Mouse (Mus musculus): ENCODE results near the gene Rapgef2. TPM values are rescaled to one million over a fixed set of nuclear protein-coding genes. Genes with fewer than 3 reads are reported as not detected.

Gene Rapgef2
- polyA plus RNA-seq, 1 experiment from 2014 or later: 13.9 TPM

- no peaks in the 10 kb centered on the region for H3K36me3 ChIP-seq (replicated peaks; ENCODE audit: control insufficient read depth, insufficient read depth)
- DNase-seq (ENCODE audit: low spot score): no peak
- H3K9ac ChIP-seq: no peak overlapping the region
- 90% methylated on average over 8 of the region's 8 CpGs for WGBS
- peaks cover 23% of the 10 kb centered on the region for H3K4me1 ChIP-seq (replicated peaks; ENCODE audit: control insufficient read depth, insufficient read depth, low read length)
- no peaks in the 10 kb centered on the region for H3K9me3 ChIP-seq (ENCODE audit: control insufficient read depth, low read length)
- H3K27ac ChIP-seq: no peak overlapping the region; the same call in 1 of the 2 replicates
- ATAC-seq (ENCODE audit: low FRiP score): no peak
- H3K27me3 ChIP-seq (ENCODE audit: control insufficient read depth, insufficient read depth, low read length): no peaks in the 10 kb centered on the region
- no peak overlapping the region for H3K4me2 ChIP-seq (replicated peaks)
- no peak overlapping the region for H3K4me3 ChIP-seq (replicated peaks; ENCODE audit: low read length)
Observed at GRCm38 (mm10) chr3:79269872-79270271, 16.4 kb downstream of the Rapgef2 start.

GRCm38 (mm10) chr3:79266976-79267375 is 19.3 kb downstream of the Rapgef2 start:
- no peak overlapping the region for H3K4me3 ChIP-seq (replicated peaks; ENCODE audit: low read length)
- H3K4me2 ChIP-seq (replicated peaks): no peak overlapping the region
- DNase-seq (ENCODE audit: low spot score) (no peak), ATAC-seq (ENCODE audit: low FRiP score) (no peak)
- H3K9me3 ChIP-seq (ENCODE audit: control insufficient read depth, low read length): no peaks in the 10 kb centered on the region
- 88% methylated on average over 6 of the region's 6 CpGs for WGBS
- H3K27me3 ChIP-seq (ENCODE audit: control insufficient read depth, insufficient read depth, low read length): no peaks in the 10 kb centered on the region
- H3K36me3 ChIP-seq (replicated peaks; ENCODE audit: control insufficient read depth, insufficient read depth): no peaks in the 10 kb centered on the region
- H3K27ac ChIP-seq: no peak overlapping the region
- H3K9ac ChIP-seq: no peak overlapping the region
- H3K4me1 ChIP-seq (replicated peaks; ENCODE audit: control insufficient read depth, insufficient read depth, low read length): peaks cover 14% of the 10 kb centered on the region

GRCm38 (mm10) chr3:79261816-79262316 is 24.5 kb downstream of the Rapgef2 start:
- Histone ChIP-seq H3K4me3 (replicated peaks; ENCODE audit: low read length) (no peak overlapping the region), H3K9ac (no peak overlapping the region), H3K4me1 (replicated peaks; ENCODE audit: control insufficient read depth, insufficient read depth, low read length) (no peaks in the 10 kb centered on the region), H3K9me3 (ENCODE audit: control insufficient read depth, low read length) (no peaks in the 10 kb centered on the region), H3K27ac (no peak overlapping the region), H3K4me2 (replicated peaks) (no peak overlapping the region), H3K36me3 (replicated peaks; ENCODE audit: control insufficient read depth, insufficient read depth) (no peaks in the 10 kb centered on the region), H3K27me3 (ENCODE audit: control insufficient read depth, insufficient read depth, low read length) (no peaks in the 10 kb centered on the region)
- WGBS: 81% methylated on average over 6 of the region's 6 CpGs
- DNase-seq (ENCODE audit: low spot score) (no peak), ATAC-seq (ENCODE audit: low FRiP score) (no peak)

GRCm38 (mm10) chr3:79254023-79254422 is 32.3 kb downstream of the Rapgef2 start:
- H3K4me1 ChIP-seq (replicated peaks; ENCODE audit: control insufficient read depth, insufficient read depth, low read length): no peaks in the 10 kb centered on the region
- ATAC-seq (ENCODE audit: low FRiP score): no peak
- no peak overlapping the region for H3K27ac ChIP-seq
- H3K9me3 ChIP-seq (ENCODE audit: control insufficient read depth, low read length): no peaks in the 10 kb centered on the region
- H3K27me3 ChIP-seq (ENCODE audit: control insufficient read depth, insufficient read depth, low read length): no peaks in the 10 kb centered on the region
- DNase-seq (ENCODE audit: low spot score): no peak
- 91% methylated on average over 3 of the region's 3 CpGs for WGBS
- no peak overlapping the region for H3K4me3 ChIP-seq (replicated peaks; ENCODE audit: low read length)
- no peak overlapping the region for H3K9ac ChIP-seq
- no peak overlapping the region for H3K4me2 ChIP-seq (replicated peaks)
- no peaks in the 10 kb centered on the region for H3K36me3 ChIP-seq (replicated peaks; ENCODE audit: control insufficient read depth, insufficient read depth)

GRCm38 (mm10) chr3:79253416-79253815 is 32.9 kb downstream of the Rapgef2 start:
- no peaks in the 10 kb centered on the region for H3K4me1 ChIP-seq (replicated peaks; ENCODE audit: control insufficient read depth, insufficient read depth, low read length)
- H3K36me3 ChIP-seq (replicated peaks; ENCODE audit: control insufficient read depth, insufficient read depth): no peaks in the 10 kb centered on the region
- WGBS: 77% methylated on average over 9 of the region's 9 CpGs
- no peak overlapping the region for H3K4me3 ChIP-seq (replicated peaks; ENCODE audit: low read length)
- H3K4me2 ChIP-seq (replicated peaks): no peak overlapping the region
- DNase-seq (ENCODE audit: low spot score) (no peak), ATAC-seq (ENCODE audit: low FRiP score) (no peak)
- no peak overlapping the region for H3K27ac ChIP-seq
- H3K9me3 ChIP-seq (ENCODE audit: control insufficient read depth, low read length): no peaks in the 10 kb centered on the region
- no peaks in the 10 kb centered on the region for H3K27me3 ChIP-seq (ENCODE audit: control insufficient read depth, insufficient read depth, low read length)
- no peak overlapping the region for H3K9ac ChIP-seq

- WGBS: 59% methylated on average over 5 of the region's 5 CpGs
- H3K4me3 ChIP-seq (replicated peaks; ENCODE audit: low read length): no peak overlapping the region
- no peaks in the 10 kb centered on the region for H3K4me1 ChIP-seq (replicated peaks; ENCODE audit: control insufficient read depth, insufficient read depth, low read length)
- no peaks in the 10 kb centered on the region for H3K36me3 ChIP-seq (replicated peaks; ENCODE audit: control insufficient read depth, insufficient read depth)
- no peak overlapping the region for H3K4me2 ChIP-seq (replicated peaks)
- H3K9me3 ChIP-seq (ENCODE audit: control insufficient read depth, low read length): no peaks in the 10 kb centered on the region
- ATAC-seq (ENCODE audit: low FRiP score) (no peak), DNase-seq (ENCODE audit: low spot score) (no peak)
- no peak overlapping the region for H3K27ac ChIP-seq
- no peaks in the 10 kb centered on the region for H3K27me3 ChIP-seq (ENCODE audit: control insufficient read depth, insufficient read depth, low read length)
- H3K9ac ChIP-seq: no peak overlapping the region
Observed at GRCm38 (mm10) chr3:79252921-79253394, 33.4 kb downstream of the Rapgef2 start.

- ATAC-seq (ENCODE audit: low FRiP score) (no peak), DNase-seq (ENCODE audit: low spot score) (no peak)
- no peaks in the 10 kb centered on the region for H3K36me3 ChIP-seq (replicated peaks; ENCODE audit: control insufficient read depth, insufficient read depth)
- no peaks in the 10 kb centered on the region for H3K9me3 ChIP-seq (ENCODE audit: control insufficient read depth, low read length)
- no peaks in the 10 kb centered on the region for H3K27me3 ChIP-seq (ENCODE audit: control insufficient read depth, insufficient read depth, low read length)
- WGBS: 67% methylated on average over 1 of the region's 1 CpGs
- H3K4me3 ChIP-seq (replicated peaks; ENCODE audit: low read length): no peak overlapping the region
- peaks cover 6% of the 10 kb centered on the region; the same call in 1 of the 2 replicates for H3K4me1 ChIP-seq (replicated peaks; ENCODE audit: control insufficient read depth, insufficient read depth, low read length)
- no peak overlapping the region for H3K27ac ChIP-seq
- H3K9ac ChIP-seq: no peak overlapping the region
- no peak overlapping the region for H3K4me2 ChIP-seq (replicated peaks)
Observed at GRCm38 (mm10) chr3:79249955-79250354, 36.4 kb downstream of the Rapgef2 start.

- ATAC-seq (ENCODE audit: low FRiP score) (no peak), DNase-seq (ENCODE audit: low spot score) (no peak)
- Histone ChIP-seq H3K4me2 (replicated peaks) (no peak overlapping the region), H3K36me3 (replicated peaks; ENCODE audit: control insufficient read depth, insufficient read depth) (no peaks in the 10 kb centered on the region), H3K27ac (no peak overlapping the region), H3K9ac (no peak overlapping the region), H3K27me3 (ENCODE audit: control insufficient read depth, insufficient read depth, low read length) (no peaks in the 10 kb centered on the region), H3K4me3 (replicated peaks; ENCODE audit: low read length) (no peak overlapping the region), H3K4me1 (replicated peaks; ENCODE audit: control insufficient read depth, insufficient read depth, low read length) (peaks cover 6% of the 10 kb centered on the region; the same call in 1 of the 2 replicates), H3K9me3 (ENCODE audit: control insufficient read depth, low read length) (no peaks in the 10 kb centered on the region)
- WGBS: 93% methylated on average over 5 of the region's 5 CpGs
Observed at GRCm38 (mm10) chr3:79248659-79249235, 37.6 kb downstream of the Rapgef2 start.

GRCm38 (mm10) chr3:79248208-79248607 is 38.1 kb downstream of the Rapgef2 start:
- WGBS: 87% methylated on average over 11 of the region's 11 CpGs
- ATAC-seq (ENCODE audit: low FRiP score) (no peak), DNase-seq (ENCODE audit: low spot score) (no peak)
- H3K9me3 ChIP-seq (ENCODE audit: control insufficient read depth, low read length): no peaks in the 10 kb centered on the region
- H3K4me1 ChIP-seq (replicated peaks; ENCODE audit: control insufficient read depth, insufficient read depth, low read length): peaks cover 6% of the 10 kb centered on the region; the same call in 1 of the 2 replicates
- H3K27me3 ChIP-seq (ENCODE audit: control insufficient read depth, insufficient read depth, low read length): no peaks in the 10 kb centered on the region
- no peak overlapping the region for H3K4me2 ChIP-seq (replicated peaks)
- H3K36me3 ChIP-seq (replicated peaks; ENCODE audit: control insufficient read depth, insufficient read depth): no peaks in the 10 kb centered on the region
- no peak overlapping the region for H3K4me3 ChIP-seq (replicated peaks; ENCODE audit: low read length)
- H3K27ac ChIP-seq: no peak overlapping the region
- no peak overlapping the region for H3K9ac ChIP-seq
